Mouse (Mus musculus): Measurements from ENCODE around the gene Taar7b. TPM values are rescaled to one million over a fixed set of nuclear protein-coding genes. Genes with fewer than 3 reads are reported as not detected.

Gene Taar7b
- polyA plus RNA-seq, 1 experiment from 2014 or later = not detected

GRCm38 (mm10) chr10:23993381-23993780, 6.4 kb upstream of the Taar7b start, which contains the start of gene Taar7a:
Taar7a (minus strand) TSS chr10:23993481.
- no peak for ATAC-seq (ENCODE audit: low FRiP score, low read depth)
- Histone ChIP-seq H3K9ac (no peak within 1 kb of the TSS), H3K4me3 (no peak within 1 kb of the TSS), H3K36me3 (no peaks in the 10 kb centered on the region), H3K27ac (no peak within 1 kb of the TSS), H3K4me1 (no peaks in the 10 kb centered on the region), H3K9me3 (no peaks in the 10 kb centered on the region), H3K4me2 (replicated peaks) (no peak within 1 kb of the TSS), H3K27me3 (no peaks in the 10 kb centered on the region)
- WGBS = 79% methylated on average over 3 of the region's 3 CpGs

GRCm38 (mm10) chr10:24006442-24006841, 6.7 kb downstream of the Taar7b start:
- no peak overlapping the region for H3K27ac ChIP-seq
- H3K4me2 ChIP-seq (replicated peaks) = no peak overlapping the region
- H3K9ac ChIP-seq = no peak overlapping the region
- H3K4me1 ChIP-seq = no peaks in the 10 kb centered on the region
- no peak overlapping the region for H3K4me3 ChIP-seq
- no peaks in the 10 kb centered on the region for H3K36me3 ChIP-seq
- H3K27me3 ChIP-seq = no peaks in the 10 kb centered on the region
- WGBS = 81% methylated on average over 1 of the region's 1 CpGs
- H3K9me3 ChIP-seq = no peaks in the 10 kb centered on the region
- no peak for ATAC-seq (ENCODE audit: low FRiP score, low read depth)

- WGBS = 67% methylated on average over 2 of the region's 2 CpGs
- H3K27me3 ChIP-seq = no peaks in the 10 kb centered on the region
- no peak for ATAC-seq (ENCODE audit: low FRiP score, low read depth)
- H3K9me3 ChIP-seq = no peaks in the 10 kb centered on the region
- H3K27ac ChIP-seq = no peak overlapping the region
- no peak overlapping the region for H3K4me3 ChIP-seq
- no peaks in the 10 kb centered on the region for H3K36me3 ChIP-seq
- no peak overlapping the region for H3K9ac ChIP-seq
- H3K4me2 ChIP-seq (replicated peaks) = no peak overlapping the region
- H3K4me1 ChIP-seq = no peaks in the 10 kb centered on the region
Observed at GRCm38 (mm10) chr10:24007034-24007433, 7.3 kb downstream of the Taar7b start.

GRCm38 (mm10) chr10:24008143-24008542, 8.4 kb downstream of the Taar7b start:
- 89% methylated on average over 1 of the region's 1 CpGs for WGBS
- no peaks in the 10 kb centered on the region for H3K9me3 ChIP-seq
- ATAC-seq (ENCODE audit: low FRiP score, low read depth) = no peak

GRCm38 (mm10) chr10:24026922-24027321, 27.2 kb downstream of the Taar7b start, which contains the start of gene Taar7d:
Taar7d (plus strand) TSS chr10:24027222.
- no peaks in the 10 kb centered on the region for H3K27me3 ChIP-seq
- no peaks in the 10 kb centered on the region for H3K4me1 ChIP-seq
- no peak within 1 kb of the TSS for H3K4me3 ChIP-seq
- H3K27ac ChIP-seq = no peak within 1 kb of the TSS
- H3K4me2 ChIP-seq (replicated peaks) = no peak within 1 kb of the TSS
- no peak for ATAC-seq (ENCODE audit: low FRiP score, low read depth)
- H3K36me3 ChIP-seq = no peaks in the 10 kb centered on the region
- no peak within 1 kb of the TSS for H3K9ac ChIP-seq
- H3K9me3 ChIP-seq = no peaks in the 10 kb centered on the region

More at GRCm38 (mm10) chr10:24008143-24008542, 8.4 kb downstream of the Taar7b start:
- Histone ChIP-seq H3K4me2 (replicated peaks) (no peak overlapping the region), H3K27me3 (no peaks in the 10 kb centered on the region), H3K36me3 (no peaks in the 10 kb centered on the region), H3K27ac (no peak overlapping the region), H3K4me1 (no peaks in the 10 kb centered on the region), H3K9ac (no peak overlapping the region), H3K4me3 (no peak overlapping the region)

GRCm38 (mm10) chr10:24031347-24031746, 31.6 kb downstream of the Taar7b start:
- Histone ChIP-seq H3K4me1 (no peaks in the 10 kb centered on the region), H3K4me2 (replicated peaks) (no peak overlapping the region), H3K9ac (no peak overlapping the region), H3K27ac (no peak overlapping the region), H3K36me3 (no peaks in the 10 kb centered on the region), H3K9me3 (no peaks in the 10 kb centered on the region), H3K4me3 (no peak overlapping the region), H3K27me3 (no peaks in the 10 kb centered on the region)
- no peak for ATAC-seq (ENCODE audit: low FRiP score, low read depth)

- Histone ChIP-seq H3K9ac (no peak within 1 kb of the TSS), H3K27me3 (no peaks in the 10 kb centered on the region), H3K36me3 (no peaks in the 10 kb centered on the region), H3K27ac (no peak within 1 kb of the TSS), H3K9me3 (no peaks in the 10 kb centered on the region), H3K4me1 (no peaks in the 10 kb centered on the region), H3K4me3 (no peak within 1 kb of the TSS), H3K4me2 (replicated peaks) (no peak within 1 kb of the TSS)
- 94% methylated on average over 2 of the region's 2 CpGs for WGBS
- no peak for ATAC-seq (ENCODE audit: low FRiP score, low read depth)
Observed at GRCm38 (mm10) chr10:24037314-24037713, 37.6 kb downstream of the Taar7b start, which contains the start of gene Taar7e. Taar7e (plus strand) TSS chr10:24037614.

GRCm38 (mm10) chr10:24040120-24040869, 40.6 kb downstream of the Taar7b start:
- 68% methylated on average over 2 of the region's 2 CpGs for WGBS
- H3K27ac ChIP-seq = no peak overlapping the region

GRCm38 (mm10) chr10:24049210-24049609, 49.5 kb downstream of the Taar7b start, which contains the start of gene Taar7f:
Taar7f (plus strand) TSS chr10:24049510.
- Histone ChIP-seq H3K9me3 (no peaks in the 10 kb centered on the region), H3K36me3 (no peaks in the 10 kb centered on the region), H3K4me1 (no peaks in the 10 kb centered on the region), H3K27me3 (no peaks in the 10 kb centered on the region), H3K4me2 (replicated peaks) (no peak within 1 kb of the TSS), H3K27ac (no peak within 1 kb of the TSS), H3K9ac (no peak within 1 kb of the TSS), H3K4me3 (no peak within 1 kb of the TSS)
- ATAC-seq (ENCODE audit: low FRiP score, low read depth) = no peak

More at GRCm38 (mm10) chr10:24040120-24040869, 40.6 kb downstream of the Taar7b start:
- Histone ChIP-seq H3K27me3 (no peaks in the 10 kb centered on the region), H3K36me3 (no peaks in the 10 kb centered on the region), H3K9me3 (no peaks in the 10 kb centered on the region), H3K4me2 (replicated peaks) (no peak overlapping the region), H3K4me1 (no peaks in the 10 kb centered on the region), H3K4me3 (no peak overlapping the region), H3K9ac (no peak overlapping the region)
- ATAC-seq (ENCODE audit: low FRiP score, low read depth) = no peak

Other genes starting within 250 kb of the Taar7b start
- 174 and 179 TPM in 2 replicates for gene Rps12, start 212.7 kb upstream of the Taar7b start, polyA plus RNA-seq (2015; fragmentation: Nextera tagmentation; extraction: Ambion mirVana)
- gene Slc18b1, start 203.0 kb upstream of the Taar7b start, polyA plus RNA-seq (2015; fragmentation: Nextera tagmentation; extraction: Ambion mirVana) = 16.6 and 18.1 TPM in 2 replicates
- not detected in 2 replicates for gene Vnn3, start 148.5 kb upstream of the Taar7b start, polyA plus RNA-seq (2015; fragmentation: Nextera tagmentation; extraction: Ambion mirVana)
- gene Vnn1, start 105.3 kb upstream of the Taar7b start, polyA plus RNA-seq (2015; fragmentation: Nextera tagmentation; extraction: Ambion mirVana) = 0.95 and 1.1 TPM in 2 replicates
- gene Taar1, start 79.6 kb upstream of the Taar7b start, polyA plus RNA-seq (2015; fragmentation: Nextera tagmentation; extraction: Ambion mirVana) = not detected in 2 replicates
- gene Taar2, start 61.4 kb upstream of the Taar7b start, polyA plus RNA-seq (2015; fragmentation: Nextera tagmentation; extraction: Ambion mirVana) = not detected in 2 replicates
- gene Taar3, start 50.4 kb upstream of the Taar7b start, polyA plus RNA-seq (2015; fragmentation: Nextera tagmentation; extraction: Ambion mirVana) = not detected in 2 replicates
- gene Taar4, start 39.4 kb upstream of the Taar7b start, polyA plus RNA-seq (2015; fragmentation: Nextera tagmentation; extraction: Ambion mirVana) = not detected in 2 replicates
- gene Taar5, start 29.2 kb upstream of the Taar7b start, polyA plus RNA-seq (2015; fragmentation: Nextera tagmentation; extraction: Ambion mirVana) = not detected in 2 replicates
- not detected in 2 replicates for gene Taar6, start 14.3 kb upstream of the Taar7b start, polyA plus RNA-seq (2015; fragmentation: Nextera tagmentation; extraction: Ambion mirVana)
- not detected in 2 replicates for gene Taar7a, start 6.5 kb upstream of the Taar7b start, polyA plus RNA-seq (2015; fragmentation: Nextera tagmentation; extraction: Ambion mirVana)
- gene Taar7d, start 27.3 kb downstream of the Taar7b start, polyA plus RNA-seq (2015; fragmentation: Nextera tagmentation; extraction: Ambion mirVana) = not detected in 2 replicates
- not detected in 2 replicates for gene Taar7e, start 37.7 kb downstream of the Taar7b start, polyA plus RNA-seq (2015; fragmentation: Nextera tagmentation; extraction: Ambion mirVana)
- gene Taar7f, start 49.6 kb downstream of the Taar7b start, polyA plus RNA-seq (2015; fragmentation: Nextera tagmentation; extraction: Ambion mirVana) = not detected in 2 replicates
- not detected in 2 replicates for gene Taar8a, start 76.6 kb downstream of the Taar7b start, polyA plus RNA-seq (2015; fragmentation: Nextera tagmentation; extraction: Ambion mirVana)
- gene Taar8b, start 92.4 kb downstream of the Taar7b start, polyA plus RNA-seq (2015; fragmentation: Nextera tagmentation; extraction: Ambion mirVana) = not detected in 2 replicates
- gene Taar8c, start 102.0 kb downstream of the Taar7b start, polyA plus RNA-seq (2015; fragmentation: Nextera tagmentation; extraction: Ambion mirVana) = not detected in 2 replicates
- gene Taar9, start 109.6 kb downstream of the Taar7b start, polyA plus RNA-seq (2015; fragmentation: Nextera tagmentation; extraction: Ambion mirVana) = not detected in 2 replicates
- 71.5 and 73.7 TPM in 2 replicates for gene Stx7, start 149.4 kb downstream of the Taar7b start, polyA plus RNA-seq (2015; fragmentation: Nextera tagmentation; extraction: Ambion mirVana)
- 33.5 and 39.7 TPM in 2 replicates for gene Moxd1, start 223.6 kb downstream of the Taar7b start, polyA plus RNA-seq (2015; fragmentation: Nextera tagmentation; extraction: Ambion mirVana)

Measured in limb, embryonic 13.5 days (tissue).